Mouse (Mus musculus) hematopoietic multipotent progenitor cell, adult 10-12 weeks (in vitro differentiated cells): Measurements from ENCODE around the gene Clasp1. TPM values are rescaled to one million over a fixed set of nuclear protein-coding genes. Genes with fewer than 3 reads are reported as not detected.

Source experiments
- polyA plus RNA-seq: library from polyadenylated mRNA; stranded (reverse); fragments of >175 nt; gene quantifications from 2 replicates; pipeline ENCODE4 v1.2.3, GENCODE M21; 2012; ENCODE audit warnings: low replicate concordance

The Clasp1 gene
- polyA plus RNA-seq: 42.4 and 43.1 TPM in 2 replicates

DNA sequence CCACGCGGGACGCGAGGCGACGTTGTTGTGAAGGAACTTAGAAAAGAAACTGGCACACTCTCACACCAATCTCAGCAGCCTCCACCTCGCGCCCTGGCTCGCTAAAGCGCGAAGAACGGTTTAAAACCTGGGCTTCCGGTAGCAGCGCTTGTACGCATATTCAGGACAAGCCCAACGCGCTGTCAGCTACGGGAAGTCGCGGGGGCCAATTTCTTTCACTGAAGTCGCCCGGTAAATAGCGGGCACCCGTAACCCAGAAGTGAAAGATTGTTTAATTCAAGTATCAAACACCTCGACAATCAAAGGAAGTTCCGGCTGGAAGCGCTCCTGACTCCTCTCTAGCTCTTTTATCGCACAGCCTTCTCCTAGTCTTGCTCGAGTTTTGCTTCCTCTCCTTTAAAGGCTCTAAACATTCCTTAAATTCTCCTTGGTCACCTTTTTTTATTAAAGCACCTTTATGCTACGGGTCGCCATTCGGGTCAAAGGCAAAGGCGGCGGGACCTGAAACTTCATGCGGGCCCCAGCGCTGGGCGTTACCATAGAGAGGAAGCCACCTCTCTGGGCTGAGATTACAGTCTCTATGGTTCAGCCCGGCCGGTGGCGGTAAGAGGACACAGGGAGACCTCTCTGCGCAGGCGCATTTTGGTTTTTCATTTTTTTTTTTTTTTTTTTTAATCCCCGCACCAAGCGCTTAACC lies at the start of gene Clasp1:
Gene Clasp1 (plus strand): TSS at position 302 of the 697 bp plus-strand sequence.

DNA sequence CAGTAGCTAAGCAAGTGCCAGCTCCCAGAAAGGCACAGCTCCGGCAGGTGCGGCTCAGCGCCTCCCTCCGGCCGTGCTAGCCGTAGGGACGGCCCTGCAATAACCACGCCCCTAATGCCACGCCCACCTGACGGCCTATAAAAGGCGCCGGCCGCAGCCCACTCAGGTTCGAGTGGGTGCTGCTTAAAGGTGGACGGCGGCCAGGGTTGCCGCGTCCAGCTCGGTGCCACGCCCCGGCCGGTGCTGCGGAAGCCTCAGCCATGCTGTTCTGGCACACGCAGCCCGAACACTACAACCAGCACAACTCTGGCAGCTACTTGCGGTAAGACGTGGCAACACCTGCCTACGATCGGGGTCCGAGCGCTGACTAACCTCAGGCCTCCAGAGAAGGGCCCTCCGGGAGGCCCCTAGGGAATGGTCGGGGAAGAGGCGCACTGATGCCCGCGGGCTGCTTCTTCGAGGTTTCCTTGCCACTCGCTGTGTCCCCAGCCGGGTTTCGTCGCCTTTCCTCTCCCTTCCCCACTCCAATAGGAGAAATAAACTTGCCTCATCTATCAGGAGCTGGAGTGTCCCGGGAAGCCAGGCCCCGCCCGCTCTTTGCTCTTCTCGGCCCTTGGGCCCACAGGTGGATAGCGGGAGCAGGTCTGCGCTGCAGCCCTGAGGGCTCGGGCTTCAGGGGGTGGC lies 239.1 kb downstream of the Clasp1 start, which contains the start of gene Tfcp2l1:
Gene Tfcp2l1 (plus strand): TSS at position 165 of the 684 bp plus-strand sequence.

Other genes starting within 250 kb of the Clasp1 start
- gene Gm29106, start 212.5 kb upstream of the Clasp1 start, polyA plus RNA-seq: not detected in 2 replicates
- 8.0 and 9.7 TPM in 2 replicates for gene Tsn, start 77.3 kb upstream of the Clasp1 start, polyA plus RNA-seq
- 2.6 and 11.6 TPM in 2 replicates for gene Nifk, start 67.2 kb upstream of the Clasp1 start, polyA plus RNA-seq
- gene Tfcp2l1, start 238.9 kb downstream of the Clasp1 start, polyA plus RNA-seq: 0.01 TPM in 1 of 2 replicates, not detected in the other